Mouse (Mus musculus) gastrocnemius, postnatal 4 days (tissue): ENCODE measurements around the gene Cldn2. TPM values are rescaled to one million over a fixed set of nuclear protein-coding genes. Genes with fewer than 3 reads are reported as not detected.
"Not testable (repeated sequence)": the region's sequence is repeated elsewhere in the genome, so short reads cannot be mapped to it uniquely, and the experiment has no call there.

Experiments used
- DNase-seq, 2 experiments: peaks; one replicate each; pipeline ENCODE4 v3.0.0; 2021 to 2022; ENCODE audit warnings: low spot score in 2 of 2, mixed read lengths in 2 of 2
- long read RNA-seq, 2 experiments: library from polyadenylated mRNA; stranded (forward); transcript quantifications; one replicate each; pipeline ENCODE4 v2.0.0; 2021
- total RNA-seq, 2 experiments: library from RNA; stranded (reverse); gene quantifications; 2 replicates each; pipeline ENCODE4 v1.2.3; 2021

Cldn2 gene
- total RNA-seq: 1 to 10 TPM; 2.5 to 2.8 TPM
- long read RNA-seq, experiment 1, partial matches to known transcripts: 0 of 3 reads
- long read RNA-seq, experiment 1, other reads (novel, unspliced or antisense): 3 of 3 reads
- long read RNA-seq, experiment 2, partial matches to known transcripts: 0 of 3 reads
- long read RNA-seq, experiment 2, other reads (novel, unspliced or antisense): 3 of 3 reads

GRCm38 (mm10) chrX:139800406-139800878 is at the start of gene Cldn2:
Cldn2 (plus strand) TSS chrX:139800828.
- DNase-seq: no peak

GRCm38 (mm10) chrX:139751855-139752254 is 48.8 kb upstream of the Cldn2 start:
- peak; percentile 22 to 34 for DNase-seq

- DNase-seq: not testable (repeated sequence)
Measured at GRCm38 (mm10) chrX:139758634-139759033, 42.0 kb upstream of the Cldn2 start.

GRCm38 (mm10) chrX:139762546-139762945 is 38.1 kb upstream of the Cldn2 start:
- no peak for DNase-seq

DNA sequence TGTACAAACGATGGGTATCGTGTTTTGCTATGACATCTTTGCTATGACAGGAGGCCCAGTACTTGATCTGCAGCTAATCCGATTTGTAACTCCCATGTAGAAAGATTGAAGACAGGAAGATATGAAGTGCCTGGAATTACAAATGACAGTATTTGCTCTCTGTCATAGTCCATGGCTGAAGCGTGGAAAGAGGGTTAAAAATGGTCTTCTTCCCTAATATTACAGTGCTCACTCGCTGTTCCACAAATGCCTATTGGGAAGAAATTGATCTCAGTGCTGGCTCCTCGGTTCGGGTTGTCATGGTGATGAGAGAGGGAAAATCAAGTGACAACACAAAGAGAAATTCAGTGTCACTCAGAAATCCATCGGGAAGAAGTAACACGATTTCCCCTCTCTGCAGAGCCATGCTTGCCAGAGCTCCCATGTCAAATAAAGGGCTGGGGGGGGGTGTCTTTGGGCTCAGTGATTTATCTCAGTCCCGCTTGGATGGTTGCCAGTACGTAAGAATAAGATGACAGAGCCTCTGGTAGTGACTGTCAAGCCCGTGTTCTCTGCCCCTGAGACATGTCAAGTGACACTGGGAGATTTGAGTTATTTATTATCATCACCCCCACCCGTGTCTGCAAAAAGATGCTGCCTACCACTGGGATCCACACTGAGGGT is 30.5 kb upstream of the Cldn2 start:
- no peak for DNase-seq

DNA sequence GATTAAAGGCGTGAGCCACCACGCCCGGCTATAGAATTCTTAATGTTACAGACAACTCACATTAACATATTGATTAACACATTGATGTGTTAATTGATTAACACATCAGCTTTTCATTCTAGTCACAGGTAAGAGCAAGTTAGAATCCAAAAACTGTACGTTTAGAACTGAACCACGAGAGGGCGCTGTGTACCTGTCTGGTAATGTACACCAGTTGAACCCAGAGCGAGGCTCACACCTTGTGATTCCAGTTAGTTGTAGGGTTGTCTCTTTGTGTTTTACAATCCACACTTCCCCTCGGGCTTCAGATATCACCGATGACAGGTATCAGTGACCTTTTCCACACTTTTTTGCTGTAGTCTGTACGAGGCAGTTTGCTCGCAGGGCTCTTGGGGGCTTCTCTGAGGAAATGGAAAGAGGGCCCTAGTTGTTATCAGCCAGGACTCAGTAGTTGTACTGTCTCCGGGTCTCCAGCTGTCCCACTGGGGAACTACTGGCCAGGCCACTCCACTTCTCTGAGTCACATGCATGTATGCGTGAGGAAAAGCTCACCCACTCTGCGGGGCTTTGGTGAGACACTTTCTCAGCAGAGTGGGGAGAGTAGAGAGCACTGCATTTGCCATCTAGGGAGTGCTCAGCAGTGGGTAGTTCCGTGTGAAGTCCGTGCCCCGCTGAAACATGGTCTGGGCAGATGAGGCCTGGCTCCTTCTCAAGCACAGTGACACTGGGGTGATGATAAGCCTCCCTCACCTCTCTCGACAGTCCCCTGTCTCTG is 26.1 kb upstream of the Cldn2 start:
- peak in 1 of 2 experiments; percentile 32 for DNase-seq

DNA sequence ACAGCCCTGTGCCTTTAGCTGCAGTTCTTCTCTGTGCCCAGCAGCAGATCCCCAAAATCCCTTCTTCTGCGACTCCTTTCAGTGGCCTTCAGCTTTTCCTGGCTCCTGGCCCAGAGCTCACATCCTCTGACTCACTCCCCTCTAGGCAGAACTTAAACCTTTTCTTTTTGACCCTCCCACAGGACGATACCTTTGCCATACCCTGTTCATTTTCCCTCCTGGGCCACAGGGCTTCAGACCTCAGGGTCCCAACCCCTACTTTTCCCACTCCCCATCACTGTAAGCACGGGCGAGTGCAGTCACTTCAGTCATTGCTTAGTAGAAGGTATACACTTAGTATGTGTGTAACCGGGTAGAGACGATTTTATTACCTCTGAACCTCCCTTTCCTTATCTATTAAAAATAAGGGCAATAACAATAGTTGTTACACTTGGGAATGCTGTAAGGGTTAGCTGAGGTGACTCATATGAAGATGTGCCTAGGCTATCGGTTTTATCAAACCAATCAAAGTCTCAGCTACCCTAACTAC is 25.5 kb upstream of the Cldn2 start:
- no peak for DNase-seq

- no peak for DNase-seq
Measured at GRCm38 (mm10) chrX:139777357-139777756, 23.3 kb upstream of the Cldn2 start.

DNA sequence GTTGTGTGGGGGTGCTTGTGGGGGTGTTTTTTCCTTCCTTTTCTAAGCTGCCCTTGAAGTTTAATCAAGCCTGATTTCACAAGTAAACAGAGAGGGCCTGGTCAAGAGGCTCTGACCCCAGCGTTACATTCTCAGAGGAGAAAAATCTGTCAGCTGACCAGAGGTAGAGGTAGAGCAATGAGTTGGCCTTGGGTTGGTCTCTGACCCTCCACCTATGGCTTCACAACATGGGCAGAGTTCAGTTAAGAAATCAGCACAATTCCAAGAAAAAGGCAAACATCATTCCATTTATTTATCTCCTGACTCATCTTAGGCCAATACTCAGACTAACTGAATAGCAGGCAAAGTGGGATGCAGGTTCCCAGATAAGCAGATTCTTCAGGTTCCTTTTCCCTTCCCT is 21.7 kb upstream of the Cldn2 start:
- no peak for DNase-seq

DNA sequence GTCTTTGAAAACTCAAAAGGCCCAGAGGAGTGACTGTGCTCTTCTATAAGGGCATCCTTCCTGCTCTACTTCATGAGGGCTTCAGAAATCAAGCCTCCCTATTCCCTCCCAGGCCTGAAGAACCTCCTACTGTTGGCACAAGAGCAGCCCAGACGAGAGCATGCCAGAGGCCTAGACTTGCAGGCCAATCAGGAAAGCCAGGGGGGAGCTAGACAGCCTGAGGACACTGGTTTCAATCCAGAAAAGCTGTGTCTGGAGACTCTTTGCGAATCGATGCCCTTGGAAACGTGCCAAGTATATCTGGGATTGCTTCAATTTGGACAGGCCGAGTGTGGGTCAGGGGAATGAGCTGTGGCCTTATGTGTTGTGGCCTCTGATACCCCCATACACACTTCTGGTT is 21.2 kb upstream of the Cldn2 start:
- DNase-seq: no peak

DNA sequence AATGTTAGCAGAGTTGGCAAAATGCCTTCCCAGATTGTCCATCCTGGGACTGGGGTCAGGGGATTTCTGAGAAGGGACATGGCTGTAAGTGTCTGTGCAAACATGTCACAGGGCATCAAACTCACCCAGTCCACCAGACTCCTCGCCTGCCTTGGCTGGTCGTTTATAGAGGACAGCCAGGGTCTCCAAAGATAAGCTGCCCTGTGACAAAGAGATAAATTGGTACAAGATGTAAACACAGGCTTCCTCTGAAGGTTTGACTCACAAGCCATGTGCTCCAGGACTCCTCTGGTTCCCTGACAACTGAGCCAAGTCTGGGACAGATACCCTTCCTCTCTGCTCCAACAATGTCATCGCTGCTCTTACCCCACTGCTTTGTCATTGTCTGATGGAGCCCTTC is 19.6 kb upstream of the Cldn2 start:
- DNase-seq: no peak

DNA sequence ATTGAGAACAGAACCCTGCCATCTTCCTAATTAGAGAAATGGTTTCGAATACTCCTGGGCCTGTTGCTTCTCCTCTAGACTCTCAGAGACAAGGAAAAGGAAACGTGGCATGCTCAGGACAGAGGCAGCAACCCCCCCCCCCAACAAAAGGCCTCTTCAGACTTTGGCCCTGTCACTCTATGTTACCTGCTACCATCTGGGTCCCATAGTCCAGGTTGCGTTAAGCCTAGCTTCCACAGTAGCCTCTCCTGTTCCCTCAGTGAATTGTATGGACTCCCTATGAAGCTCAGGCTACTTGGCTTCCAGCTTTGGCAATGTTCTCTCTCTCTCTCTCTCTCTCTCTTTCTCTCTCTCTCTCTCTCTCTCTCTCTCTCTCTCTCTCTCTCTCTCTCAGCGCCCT is 19.1 kb upstream of the Cldn2 start:
- no peak for DNase-seq

DNA sequence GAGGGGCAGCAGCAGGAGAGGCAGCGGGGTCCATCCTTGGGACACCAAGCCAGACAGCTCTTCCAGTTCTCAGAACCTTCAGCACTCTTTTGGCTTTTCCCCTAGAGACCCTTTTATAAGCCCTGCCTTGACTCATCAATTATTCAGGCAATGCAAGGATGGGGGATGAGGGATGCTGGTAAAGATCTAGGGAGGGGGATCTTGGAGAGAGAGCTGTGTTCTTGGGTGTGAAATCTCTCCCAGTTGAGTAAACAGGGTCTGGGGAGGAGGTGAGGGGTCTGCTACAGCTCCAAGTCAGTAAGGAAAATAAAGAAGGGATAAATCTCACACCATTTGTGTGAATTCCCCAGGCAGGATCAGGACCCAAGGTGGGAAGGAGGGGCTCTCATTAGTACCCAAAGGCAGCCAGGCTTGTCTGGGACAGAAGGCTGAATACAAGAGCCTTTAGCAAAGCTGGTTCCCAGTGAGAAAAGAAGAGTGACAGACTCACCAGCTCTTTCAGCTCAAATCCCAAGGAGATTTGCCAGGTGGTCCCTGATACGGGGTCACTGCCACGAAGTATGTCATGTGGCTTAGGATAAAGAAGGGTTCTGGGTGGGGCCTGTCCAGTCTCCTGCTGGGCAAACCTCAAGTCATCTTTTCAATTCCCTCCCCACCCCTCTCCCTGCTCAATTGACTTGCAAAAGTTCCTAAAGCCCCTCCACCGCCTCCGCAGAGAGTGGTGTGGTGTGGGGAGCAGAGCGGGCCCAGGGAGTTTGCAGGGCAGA is 18.2 kb upstream of the Cldn2 start, which contains the start of gene Ripply1:
Gene Ripply1, minus strand, starts transcription at position 76 of the 767 bp plus-strand sequence.
- no peak for DNase-seq

DNA sequence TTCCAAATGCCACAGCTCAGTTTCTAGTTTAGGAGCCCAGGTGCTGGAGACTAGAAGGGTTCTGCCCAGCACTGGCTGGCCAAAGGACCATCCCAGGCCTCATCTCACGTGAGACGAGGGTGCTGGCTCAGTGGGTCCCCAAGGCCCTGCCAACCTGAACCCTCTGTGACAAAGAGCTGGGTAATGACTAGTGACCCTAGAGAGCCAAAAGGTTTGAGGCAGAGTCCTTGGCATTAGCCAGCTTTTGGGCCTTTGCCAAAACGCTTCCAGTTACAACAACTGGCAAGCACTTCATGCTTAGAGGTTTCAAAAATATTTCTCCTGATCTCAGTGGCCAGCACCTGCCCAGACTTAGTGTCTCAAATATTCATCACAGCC is 17.6 kb upstream of the Cldn2 start:
- peak in 1 of 2 experiments; percentile 40 for DNase-seq

GRCm38 (mm10) chrX:139785764-139786163 is 14.9 kb upstream of the Cldn2 start:
- no peak for DNase-seq

DNA sequence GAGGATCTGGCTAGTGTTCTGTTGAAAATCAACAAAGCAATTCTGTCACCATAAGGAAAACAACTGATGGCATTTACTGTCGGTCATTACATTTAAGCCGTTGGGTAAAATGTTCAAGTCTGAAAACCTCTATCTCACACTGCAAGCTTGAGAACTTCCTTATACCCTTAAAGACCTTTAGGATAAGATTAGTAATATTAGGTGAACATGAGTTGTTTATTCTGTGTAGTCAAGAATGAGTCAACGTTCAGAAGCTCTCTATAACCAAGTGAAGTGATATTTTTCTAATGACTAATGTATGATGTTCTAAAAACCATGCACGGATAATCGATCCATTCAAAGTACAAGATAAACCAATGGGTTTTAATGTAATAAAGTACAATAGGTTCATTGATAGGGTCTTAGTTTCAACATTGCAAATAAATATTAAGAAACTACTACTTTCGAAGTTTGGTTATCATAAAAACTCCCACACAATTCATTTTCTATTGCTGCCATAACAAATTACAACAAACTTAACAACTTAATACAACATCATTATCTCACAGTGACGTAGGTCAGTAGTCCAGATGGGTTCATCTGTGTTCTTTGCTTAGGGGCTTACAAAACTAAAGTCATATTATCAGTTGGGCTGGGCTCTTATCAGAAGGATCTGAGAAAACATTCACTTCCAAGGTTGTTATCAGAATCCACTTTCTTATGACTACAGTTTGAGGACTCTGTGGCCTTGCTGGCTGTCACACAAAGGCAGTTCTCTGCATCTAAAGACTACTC is 6.4 kb upstream of the Cldn2 start:
- no peak for DNase-seq

DNA sequence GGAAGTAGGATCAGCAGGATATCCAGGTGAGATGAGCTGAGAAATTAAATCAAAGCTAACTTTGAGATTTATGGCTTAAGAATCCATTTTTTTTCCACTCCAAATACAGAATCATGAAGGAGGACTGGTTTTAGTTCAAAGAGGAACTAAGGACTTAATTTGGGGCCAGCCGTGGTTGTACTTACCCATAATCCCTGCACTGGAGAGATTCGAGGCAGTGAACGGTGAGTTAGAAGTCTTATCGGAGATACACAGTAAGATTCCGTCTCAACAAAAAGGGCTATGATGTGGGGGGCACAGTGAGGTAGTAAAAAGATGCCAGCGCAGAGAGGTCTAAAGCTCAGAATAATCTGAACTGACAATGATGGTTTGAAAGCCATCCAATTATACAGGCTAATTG is 4.6 kb upstream of the Cldn2 start:
- DNase-seq: no peak

GRCm38 (mm10) chrX:139797875-139798274 is 2.8 kb upstream of the Cldn2 start:
- DNase-seq: no peak

DNA sequence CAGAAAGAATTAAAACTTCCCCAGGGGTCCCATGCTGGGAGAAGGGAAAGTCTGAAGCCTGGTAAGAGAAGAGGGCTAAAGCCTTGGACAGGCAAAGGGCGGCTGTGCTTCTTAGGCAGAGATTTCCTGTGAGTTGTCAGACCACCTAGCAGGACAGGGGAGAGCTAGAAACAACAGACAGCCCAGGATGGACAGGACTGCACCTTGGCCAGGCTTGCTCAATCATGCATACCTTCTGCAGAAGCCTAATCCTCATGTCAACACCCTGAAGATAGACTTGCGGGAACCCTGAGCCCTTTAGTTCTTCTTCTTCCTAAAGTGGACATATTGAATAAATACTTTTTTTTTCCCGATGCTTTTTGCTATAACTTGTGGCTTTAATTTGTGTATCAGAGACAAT is 675 bp upstream of the Cldn2 start:
- no peak for DNase-seq

DNA sequence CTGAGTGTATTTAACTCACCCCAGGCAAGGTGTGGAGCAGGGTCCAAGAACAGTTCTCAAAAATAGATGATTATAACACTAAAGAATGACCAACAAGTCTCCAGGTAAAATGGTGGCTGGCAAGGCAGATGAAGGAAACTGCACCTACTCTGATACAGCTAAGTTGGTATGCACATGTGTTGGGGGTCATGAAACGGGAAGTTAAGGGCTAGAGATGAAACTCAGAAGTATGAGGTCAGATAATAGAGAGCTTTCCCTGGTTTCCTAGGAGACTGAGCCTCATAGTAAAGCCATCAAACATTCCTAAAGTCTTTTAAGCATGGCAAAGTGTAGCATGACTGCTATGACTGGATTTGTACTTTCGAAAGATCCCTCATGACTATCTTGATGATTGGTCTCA is 2.4 kb downstream of the Cldn2 start:
- no peak for DNase-seq
